Mouse (Mus musculus) lung, embryonic 16.5 days (tissue): Measurements from ENCODE around the gene Aff3. TPM values are rescaled to one million over a fixed set of nuclear protein-coding genes. Genes with fewer than 3 reads are reported as not detected.

ENCODE experiments used
- ATAC-seq: fragments of 200-750 bp; cut with Nextera tagmentation; 2 replicates; pipeline ENCODE4 v1.8.0; 2017; ENCODE audit warnings: low read depth, mild to moderate bottlenecking, moderate library complexity
- H3K27ac ChIP-seq: fragments of 300-500 bp; sonication (generic); 2 replicates; pipeline ENCODE4 v1.5.1; 2014; ENCODE audit warnings: mild to moderate bottlenecking, control low read depth, low read length
- H3K27me3 ChIP-seq: fragments of 300-500 bp; sonication (generic); 2 replicates; pipeline ENCODE4 v1.6.1; 2014; ENCODE audit warnings: low read depth, low read length, mixed read lengths; ENCODE audit not compliant: control insufficient read depth, insufficient read depth
- H3K36me3 ChIP-seq: fragments of 300-500 bp; sonication (generic); 2 replicates; pipeline ENCODE4 v1.6.1; 2014; ENCODE audit warnings: low read length; ENCODE audit not compliant: control insufficient read depth, insufficient read depth
- H3K4me1 ChIP-seq: fragments of 300-500 bp; sonication (generic); replicated peaks from 2 replicates; pipeline ENCODE4 v1.6.1; 2014; ENCODE audit warnings: low read length, mixed read lengths; ENCODE audit not compliant: control insufficient read depth, insufficient read depth
- H3K4me2 ChIP-seq: fragments of 300-500 bp; sonication (generic); 2 replicates; pipeline ENCODE4 v1.6.1; 2014; ENCODE audit warnings: low read depth, low read length, control low read depth
- H3K4me3 ChIP-seq: fragments of 300-500 bp; sonication (generic); 2 replicates; pipeline ENCODE4 v1.5.1; 2014; ENCODE audit warnings: mild to moderate bottlenecking, low read length, control low read depth
- H3K9ac ChIP-seq: fragments of 300-500 bp; sonication (generic); 2 replicates; pipeline ENCODE4 v1.6.1; 2014; ENCODE audit warnings: low read length, control low read depth
- H3K9me3 ChIP-seq: fragments of 300-500 bp; sonication (generic); 2 replicates; pipeline ENCODE4 v1.6.1; 2016; ENCODE audit warnings: low read length; ENCODE audit not compliant: control insufficient read depth
- WGBS: fragments of 180-500 bp; shearing (Covaris S2); extraction: QIAGEN DNeasy Blood & Tissue Kit; methylation state at CpG from one replicate; pipeline ENCODE4 v1.1.7; 2014; 5-methylcytosine and 5-hydroxymethylcytosine counted together
- polyA plus RNA-seq: library from polyadenylated mRNA; unstranded; fragments of >200 nt; fragmentation: Nextera tagmentation; extraction: Ambion mirVana; gene quantifications from 2 replicates; pipeline ENCODE4 v1.2.1, GENCODE M21; 2015

Gene Aff3
- polyA plus RNA-seq, 1 experiment from 2014 or later: 2.6 TPM

- Histone ChIP-seq H3K9ac (no peak overlapping the region), H3K4me2 (no peak overlapping the region), H3K27ac (no peak overlapping the region), H3K27me3 (no peaks in the 10 kb centered on the region), H3K4me1 (no peaks in the 10 kb centered on the region), H3K36me3 (no peaks in the 10 kb centered on the region), H3K4me3 (no peak overlapping the region), H3K9me3 (no peaks in the 10 kb centered on the region)
- 43% methylated on average over 2 of the region's 2 CpGs for WGBS
- ATAC-seq: no peak
These were observed 346.1 kb downstream of the Aff3 start for GRCm38 (mm10) chr1:38318614-38319013.

- Histone ChIP-seq H3K27me3 (no peaks in the 10 kb centered on the region), H3K4me1 (no peaks in the 10 kb centered on the region), H3K9me3 (no peaks in the 10 kb centered on the region), H3K36me3 (no peaks in the 10 kb centered on the region), H3K4me3 (no peak overlapping the region), H3K9ac (no peak overlapping the region), H3K27ac (no peak overlapping the region), H3K4me2 (no peak overlapping the region)
- 76% methylated on average over 4 of the region's 4 CpGs for WGBS
- ATAC-seq: no peak
These were observed 348.8 kb downstream of the Aff3 start for GRCm38 (mm10) chr1:38315992-38316391.

GRCm38 (mm10) chr1:38310496-38310895, 354.3 kb downstream of the Aff3 start:
- no peak overlapping the region for H3K4me2 ChIP-seq
- WGBS: 84% methylated on average over 8 of the region's 8 CpGs
- H3K27me3 ChIP-seq: no peaks in the 10 kb centered on the region
- no peak overlapping the region for H3K27ac ChIP-seq
- ATAC-seq: no peak
- no peaks in the 10 kb centered on the region for H3K36me3 ChIP-seq
- H3K4me3 ChIP-seq: no peak overlapping the region
- H3K9ac ChIP-seq: no peak overlapping the region
- no peaks in the 10 kb centered on the region for H3K9me3 ChIP-seq
- H3K4me1 ChIP-seq: peaks cover 12% of the 10 kb centered on the region

GRCm38 (mm10) chr1:38310076-38310475, 354.7 kb downstream of the Aff3 start:
- Histone ChIP-seq H3K4me3 (no peak overlapping the region), H3K9me3 (no peaks in the 10 kb centered on the region), H3K27me3 (no peaks in the 10 kb centered on the region), H3K36me3 (no peaks in the 10 kb centered on the region), H3K4me1 (peaks cover 12% of the 10 kb centered on the region), H3K9ac (no peak overlapping the region), H3K27ac (no peak overlapping the region), H3K4me2 (no peak overlapping the region)
- ATAC-seq: no peak
- WGBS: 70% methylated on average over 4 of the region's 4 CpGs

GRCm38 (mm10) chr1:38309341-38309740, 355.4 kb downstream of the Aff3 start:
- H3K4me1 ChIP-seq: peaks cover 14% of the 10 kb centered on the region
- H3K9ac ChIP-seq: no peak overlapping the region
- ATAC-seq: no peak
- H3K4me3 ChIP-seq: no peak overlapping the region
- no peak overlapping the region for H3K4me2 ChIP-seq
- H3K27me3 ChIP-seq: no peaks in the 10 kb centered on the region
- no peaks in the 10 kb centered on the region for H3K36me3 ChIP-seq
- no peak overlapping the region for H3K27ac ChIP-seq
- 92% methylated on average over 8 of the region's 8 CpGs for WGBS
- H3K9me3 ChIP-seq: no peaks in the 10 kb centered on the region

- Histone ChIP-seq H3K36me3 (no peaks in the 10 kb centered on the region), H3K27me3 (no peaks in the 10 kb centered on the region), H3K4me2 (no peak overlapping the region), H3K27ac (no peak overlapping the region), H3K4me1 (peaks cover 14% of the 10 kb centered on the region), H3K4me3 (no peak overlapping the region), H3K9ac (no peak overlapping the region), H3K9me3 (no peaks in the 10 kb centered on the region)
- WGBS: 24% methylated on average over 3 of the region's 3 CpGs
- no peak for ATAC-seq
These were observed 356.1 kb downstream of the Aff3 start for GRCm38 (mm10) chr1:38308705-38308996.

GRCm38 (mm10) chr1:38307821-38308704, 356.7 kb downstream of the Aff3 start:
- no peak overlapping the region for H3K9ac ChIP-seq
- peak overlapping the region; percentile 35; the same call in 1 of the 2 replicates for H3K27ac ChIP-seq
- H3K4me1 ChIP-seq: peaks cover 14% of the 10 kb centered on the region
- no peaks in the 10 kb centered on the region for H3K9me3 ChIP-seq
- H3K4me2 ChIP-seq: no peak overlapping the region
- H3K27me3 ChIP-seq: no peaks in the 10 kb centered on the region
- WGBS: 57% methylated on average over 7 of the region's 7 CpGs
- no peaks in the 10 kb centered on the region for H3K36me3 ChIP-seq
- no peak overlapping the region for H3K4me3 ChIP-seq
- peak; percentile 73 for ATAC-seq

GRCm38 (mm10) chr1:38307234-38307633, 357.5 kb downstream of the Aff3 start:
- H3K4me3 ChIP-seq: no peak overlapping the region
- H3K4me1 ChIP-seq: peaks cover 14% of the 10 kb centered on the region
- no peaks in the 10 kb centered on the region for H3K27me3 ChIP-seq
- WGBS: 93% methylated on average over 11 of the region's 11 CpGs
- H3K9ac ChIP-seq: no peak overlapping the region
- no peak overlapping the region for H3K4me2 ChIP-seq
- H3K36me3 ChIP-seq: no peaks in the 10 kb centered on the region
- ATAC-seq: no peak
- no peak overlapping the region for H3K27ac ChIP-seq
- no peaks in the 10 kb centered on the region for H3K9me3 ChIP-seq

GRCm38 (mm10) chr1:38306146-38306545, 358.6 kb downstream of the Aff3 start:
- 87% methylated on average over 7 of the region's 7 CpGs for WGBS
- Histone ChIP-seq H3K4me2 (no peak overlapping the region), H3K4me1 (peaks cover 14% of the 10 kb centered on the region), H3K9me3 (no peaks in the 10 kb centered on the region), H3K27ac (no peak overlapping the region), H3K27me3 (no peaks in the 10 kb centered on the region), H3K36me3 (no peaks in the 10 kb centered on the region), H3K9ac (no peak overlapping the region), H3K4me3 (no peak overlapping the region)
- no peak for ATAC-seq
